Mouse (Mus musculus) cerebellum, adult 9-10 months (tissue): ENCODE measurements around the gene Qtrt1.
A peak's percentile ranks its signal among the peaks of the same experiment; 100 is the strongest.

Source experiments
- DNase-seq: peaks from one replicate; pipeline ENCODE4 v3.0.0; 2022

Qtrt1 gene

GRCm38 (mm10) chr9:21411669-21412550, at the start of gene Qtrt1:
Gene Qtrt1 (plus strand): TSS chr9:21411837.
- DNase-seq = peak; percentile 90

- peak; percentile 88 for DNase-seq
Measured at GRCm38 (mm10) chr9:21366541-21367220, 45.0 kb upstream of the Qtrt1 start.

- peak; percentile 100 for DNase-seq
Measured at GRCm38 (mm10) chr9:21367357-21368111, 44.1 kb upstream of the Qtrt1 start, which contains the start of gene Ilf3. Gene Ilf3 (plus strand): TSS chr9:21367871.

GRCm38 (mm10) chr9:21368131-21368584, 43.5 kb upstream of the Qtrt1 start:
- peak; percentile 79 for DNase-seq

GRCm38 (mm10) chr9:21369080-21369479, 42.6 kb upstream of the Qtrt1 start:
- DNase-seq = peak; percentile 45

GRCm38 (mm10) chr9:21370876-21371275, 40.8 kb upstream of the Qtrt1 start:
- no peak for DNase-seq

- DNase-seq = no peak
Measured at GRCm38 (mm10) chr9:21372508-21372907, 39.1 kb upstream of the Qtrt1 start.

- no peak for DNase-seq
Measured at GRCm38 (mm10) chr9:21379195-21379594, 32.4 kb upstream of the Qtrt1 start.

GRCm38 (mm10) chr9:21380868-21381267, 30.8 kb upstream of the Qtrt1 start:
- DNase-seq = no peak

- DNase-seq = no peak
Measured at GRCm38 (mm10) chr9:21383966-21384365, 27.7 kb upstream of the Qtrt1 start.

GRCm38 (mm10) chr9:21392646-21393175, 18.9 kb upstream of the Qtrt1 start:
- no peak for DNase-seq

GRCm38 (mm10) chr9:21395692-21396091, 15.9 kb upstream of the Qtrt1 start:
- no peak for DNase-seq

- DNase-seq = no peak
Measured at GRCm38 (mm10) chr9:21397170-21397569, 14.5 kb upstream of the Qtrt1 start.

GRCm38 (mm10) chr9:21401042-21401441, 10.6 kb upstream of the Qtrt1 start:
- no peak for DNase-seq

GRCm38 (mm10) chr9:21402764-21403253, 8.8 kb upstream of the Qtrt1 start:
- no peak for DNase-seq

- DNase-seq = no peak
Measured at GRCm38 (mm10) chr9:21403745-21404144, 7.9 kb upstream of the Qtrt1 start.

GRCm38 (mm10) chr9:21405525-21405924, 6.1 kb upstream of the Qtrt1 start:
- DNase-seq = no peak

- peak; percentile 26 for DNase-seq
Measured at GRCm38 (mm10) chr9:21407951-21408350, 3.7 kb upstream of the Qtrt1 start.

- DNase-seq = peak; percentile 21
Measured at GRCm38 (mm10) chr9:21408624-21409023, 3.0 kb upstream of the Qtrt1 start.

GRCm38 (mm10) chr9:21409592-21410317, 1.9 kb upstream of the Qtrt1 start:
- DNase-seq = peak; percentile 89

- DNase-seq = no peak
Measured at GRCm38 (mm10) chr9:21417866-21418265, 6.2 kb downstream of the Qtrt1 start.

GRCm38 (mm10) chr9:21419646-21420045, 8.0 kb downstream of the Qtrt1 start:
- DNase-seq = no peak
